Mouse (Mus musculus) CH12.LX (cell line): Measurements from ENCODE around the gene Ccdc63. TPM values are rescaled to one million over a fixed set of nuclear protein-coding genes. Genes with fewer than 3 reads are reported as not detected.

Experiments
- DNase-seq: peaks from one replicate; pipeline ENCODE4 v3.0.0-alpha.2; 2013; ENCODE audit errors: extremely low read depth
- H3K27ac ChIP-seq: 2 replicates; pipeline ENCODE4 v1.5.1; 2012; ENCODE audit warnings: low read depth, mild to moderate bottlenecking, control low read depth, moderate library complexity; ENCODE audit not compliant: insufficient read depth
- H3K27me3 ChIP-seq: replicated peaks from 2 replicates; pipeline ENCODE3; 2012; ENCODE audit warnings: inconsistent platforms
- H3K36me3 ChIP-seq, 2 experiments: replicated peaks in 1 of 2; 2 replicates each; pipeline versions ENCODE3 to v1.6.1; 2012; ENCODE audit warnings: inconsistent platforms in 1 of 2, low read length in 1 of 2, mild to moderate bottlenecking in 1 of 2, mixed read lengths in 1 of 2, moderate library complexity in 1 of 2; ENCODE audit not compliant: control insufficient read depth in 1 of 2, insufficient read depth in 1 of 2
- H3K4me1 ChIP-seq, 2 experiments: 2 replicates each; pipeline ENCODE4 v1.6.1; 2012; ENCODE audit warnings: inconsistent platforms in 1 of 2, moderate library complexity in 1 of 2; ENCODE audit not compliant: insufficient read depth in 2 of 2, control insufficient read depth in 1 of 2
- H3K4me2 ChIP-seq: 2 replicates; pipeline ENCODE4 v1.6.1; 2012; ENCODE audit warnings: low read depth, mild to moderate bottlenecking, control low read depth; ENCODE audit not compliant: poor library complexity, insufficient read depth, severe bottlenecking
- H3K4me3 ChIP-seq, 3 experiments: fragments of 150-350 bp in 1 of 3; sonication (generic) in 1 of 3; replicated peaks in 1 of 3; 2 replicates each; pipeline versions ENCODE3 to v1.5.1; 2011 to 2012; ENCODE audit warnings: low read depth in 2 of 3, low read length in 2 of 3, mild to moderate bottlenecking in 2 of 3, moderate library complexity in 2 of 3, control low read depth in 1 of 3, improper control_type of control experiment in 1 of 3, inconsistent platforms in 1 of 3, mixed read lengths in 1 of 3; ENCODE audit not compliant: poor library complexity in 1 of 3
- H3K79me2 ChIP-seq: replicated peaks from 2 replicates; pipeline ENCODE4 v1.6.1; 2012; ENCODE audit warnings: mild to moderate bottlenecking, moderate library complexity; ENCODE audit not compliant: control insufficient read depth, poor library complexity, insufficient read depth, severe bottlenecking; ENCODE audit errors: extremely low read depth
- H3K9ac ChIP-seq: 2 replicates; pipeline ENCODE4 v1.6.1; 2012; ENCODE audit warnings: low read depth, mild to moderate bottlenecking, control low read depth, moderate library complexity; ENCODE audit not compliant: insufficient read depth
- H3K9me3 ChIP-seq: replicated peaks from 2 replicates; pipeline ENCODE3; 2012; ENCODE audit warnings: low read length, inconsistent platforms, mixed read lengths
- CHD1 ChIP-seq: IDR thresholded peaks from 2 replicates; pipeline ENCODE4 v1.6.1; 2012; ENCODE audit warnings: low read depth, low read length, improper control_type of control experiment, inconsistent platforms
- CTCF ChIP-seq, 2 experiments: IDR thresholded peaks in 1 of 2; conservative IDR thresholded peaks in 1 of 2; 2 replicates each; pipeline ENCODE4 v1.5.1; 2011 to 2012; ENCODE audit warnings: low read depth in 2 of 2, low read length in 2 of 2, improper control_type of control experiment in 1 of 2, inconsistent platforms in 1 of 2, mild to moderate bottlenecking in 1 of 2, moderate library complexity in 1 of 2
- E2F4 ChIP-seq: IDR thresholded peaks from 2 replicates; pipeline ENCODE4 v1.6.1; 2011; ENCODE audit warnings: low read depth, low read length, improper control_type of control experiment; ENCODE audit not compliant: insufficient replicate concordance
- GABPA ChIP-seq: IDR thresholded peaks from 2 replicates; pipeline ENCODE4 v1.6.1; 2012; ENCODE audit warnings: low read depth, low read length, improper control_type of control experiment, inconsistent platforms; ENCODE audit not compliant: insufficient replicate concordance
- MEF2A ChIP-seq: IDR thresholded peaks from 2 replicates; pipeline ENCODE4 v1.6.1; 2014; ENCODE audit warnings: low read depth, mild to moderate bottlenecking, inconsistent platforms, low read length, improper control_type of control experiment, borderline replicate concordance
- MYC ChIP-seq: IDR thresholded peaks from 2 replicates; pipeline ENCODE4 v1.6.1; 2011; ENCODE audit warnings: low read depth, mild to moderate bottlenecking, improper control_type of control experiment, low read length
- PAX5 ChIP-seq: IDR thresholded peaks from 2 replicates; pipeline ENCODE4 v1.6.1; 2012; ENCODE audit warnings: low read length, inconsistent platforms, mixed read lengths
- POLR2A ChIP-seq: IDR thresholded peaks from 2 replicates; pipeline ENCODE4 v1.6.1; 2011; ENCODE audit warnings: low read depth, mild to moderate bottlenecking, improper control_type of control experiment, low read length
- POLR2AphosphoS2 ChIP-seq: IDR thresholded peaks from 2 replicates; pipeline ENCODE4 v1.6.1; 2011; ENCODE audit warnings: low read depth, low read length, improper control_type of control experiment
- RAD21 ChIP-seq: IDR thresholded peaks from 2 replicates; pipeline ENCODE4 v1.6.1; 2011; ENCODE audit warnings: low read depth, mild to moderate bottlenecking, low read length, improper control_type of control experiment, moderate library complexity
- SMC3 ChIP-seq: IDR thresholded peaks from 2 replicates; pipeline ENCODE4 v1.6.1; 2011; ENCODE audit warnings: low read depth, low read length, improper control_type of control experiment
- UBTF ChIP-seq: IDR thresholded peaks from 2 replicates; pipeline ENCODE4 v1.6.1; 2012; ENCODE audit warnings: low read depth, mild to moderate bottlenecking, inconsistent platforms, low read length, improper control_type of control experiment, moderate library complexity
- USF2 ChIP-seq: conservative IDR thresholded peaks from 2 replicates; pipeline ENCODE4 v1.6.1; 2011; ENCODE audit warnings: low read depth, low read length, improper control_type of control experiment
- ZNF384 ChIP-seq: IDR thresholded peaks from 2 replicates; pipeline ENCODE4 v1.6.1; 2012; ENCODE audit warnings: low read depth, low read length, improper control_type of control experiment, inconsistent platforms
- dilution Hi-C: fragments of 300-500 bp; cut with MboI; formaldehyde crosslinking; loops from 2 replicates; pipeline ENCODE4 v1.14.3; 2020; ENCODE audit warnings: low sequenced_read_pairs; ENCODE audit not compliant: extremely low pct_unique_long_range_greater_than_20kb, extremely low pct_ligation_motif_present
- in situ Hi-C: fragments of 300-500 bp; cut with MboI; formaldehyde crosslinking; loops from 3 replicates; pipeline ENCODE4 v1.14.3; 2019; ENCODE audit warnings: low sequenced_read_pairs, low pct_ligation_motif_present, low pct_unique_long_range_greater_than_20kb, mixed read lengths
- polyA plus RNA-seq: library from polyadenylated mRNA; unstranded; fragments of >175 nt; gene quantifications from 2 replicates; pipeline ENCODE4 v1.2.1, GENCODE M21; 2012; ENCODE audit warnings: low read depth; ENCODE audit not compliant: insufficient read length
- total RNA-seq, 2 experiments: library from RNA; depleted of rRNA; stranded (reverse); fragments of 300-350 nt in 1 of 2; fragments of >200 nt in 1 of 2; gene quantifications; 2 replicates each; pipeline ENCODE4 v1.2.3; 2012 to 2014

Gene Ccdc63
- total and polyA plus RNA-seq, 3 experiments: 0.39 to 0.70 (median 0.47) TPM

GRCm38 (mm10) chr5:122179665-122180064 is 39.0 kb upstream of the Ccdc63 start:
- Histone ChIP-seq H3K9me3 (peaks cover 4% of the 10 kb centered on the region), H3K27ac (no peak overlapping the region), H3K36me3 (peaks cover 15 to 21% of the 10 kb centered on the region in 2 experiments), H3K4me1 (peaks cover 5 to 18% of the 10 kb centered on the region in 2 experiments; a peak in 2 of 4 replicates), H3K9ac (no peak overlapping the region), H3K79me2 (no peaks in the 10 kb centered on the region), H3K27me3 (no peaks in the 10 kb centered on the region), H3K4me3 (no peak overlapping the region), H3K4me2 (no peak overlapping the region)
- dilution Hi-C loops: no loop called here
- no peak for DNase-seq
- no peak for TF ChIP-seq USF2
- TF ChIP-seq GABPA: no peak
- TF ChIP-seq UBTF: no peak
- TF ChIP-seq POLR2AphosphoS2: no peak
- no peak for TF ChIP-seq MEF2A
- TF ChIP-seq CHD1: no peak
- no peak for TF ChIP-seq PAX5
- in situ Hi-C loops: no loop called here

DNA sequence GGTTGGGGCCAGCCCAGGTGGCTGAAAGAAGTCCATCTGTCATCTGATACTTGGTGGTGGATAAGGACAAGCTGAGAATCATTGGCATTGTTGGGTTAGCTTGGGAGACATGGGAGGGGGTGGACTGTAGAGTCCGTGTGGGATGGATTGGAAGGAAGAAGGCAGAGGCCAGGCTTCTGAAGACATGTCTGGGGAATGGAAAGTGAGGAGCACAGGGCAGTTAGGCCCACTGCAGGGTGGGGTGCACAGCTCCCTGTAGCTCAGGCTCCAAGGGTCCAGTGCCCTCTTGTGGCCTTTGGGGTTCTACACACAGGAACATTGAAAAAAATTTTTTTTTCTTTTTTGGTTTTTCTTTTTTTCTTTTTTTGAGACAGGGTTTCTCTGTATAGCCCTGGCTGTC is 35.8 kb upstream of the Ccdc63 start:
- no peak overlapping the region for H3K27ac ChIP-seq
- TF ChIP-seq CTCF (conservative IDR thresholded peaks at IDR 0.05 in 1 of 2, IDR thresholded peaks at IDR 0.05 in 1 of 2; ENCODE audit: low read depth in 2 of 2, low read length in 2 of 2): peak in 1 of 2 experiments; percentile 72; a peak in 3 of 4 replicates
- TF ChIP-seq SMC3: peak; percentile 57
- TF ChIP-seq GABPA: no peak
- peak; percentile 28; the same call in 1 of the 2 replicates for TF ChIP-seq POLR2AphosphoS2
- peak; percentile 89 for TF ChIP-seq ZNF384
- TF ChIP-seq MYC: no peak
- peak; percentile 24; the same call in 1 of the 2 replicates for TF ChIP-seq POLR2A
- peak; percentile 47 for TF ChIP-seq RAD21
- TF ChIP-seq, all 38 proteins: peak for 6
- H3K79me2 ChIP-seq: no peaks in the 10 kb centered on the region
- H3K9ac ChIP-seq: no peak overlapping the region
- H3K36me3 ChIP-seq: peaks cover 38 to 43% of the 10 kb centered on the region in 2 experiments
- H3K27me3 ChIP-seq: no peaks in the 10 kb centered on the region
- in situ Hi-C loops (no loop called here), dilution Hi-C loops (no loop called here)
- peak; percentile 63 for DNase-seq
- peaks cover 5 to 11% of the 10 kb centered on the region in 2 experiments; a peak in 2 of 4 replicates for H3K4me1 ChIP-seq
- H3K4me3 ChIP-seq: no peak overlapping the region
- no peaks in the 10 kb centered on the region for H3K9me3 ChIP-seq
- H3K4me2 ChIP-seq: no peak overlapping the region

DNA sequence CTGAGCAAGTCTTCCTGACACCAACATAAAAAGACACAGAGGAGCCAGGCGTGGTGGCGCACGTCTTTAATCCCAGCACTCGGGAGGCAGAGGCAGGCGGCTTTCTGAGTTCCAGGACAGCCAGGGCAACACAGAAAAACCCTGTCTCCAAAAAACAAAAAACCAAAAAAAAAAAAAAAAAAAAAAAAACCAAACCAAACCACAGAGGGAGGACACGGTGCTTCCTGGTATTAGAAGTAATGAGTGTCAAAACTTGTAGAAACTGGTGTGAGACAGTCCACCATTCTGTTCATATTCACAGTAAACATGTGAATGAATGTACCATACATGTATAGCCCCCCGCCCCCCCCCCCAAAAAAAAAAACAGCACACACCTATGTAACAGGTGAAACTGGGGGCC is 35.3 kb upstream of the Ccdc63 start:
- in situ Hi-C loops: no loop called here
- H3K27me3 ChIP-seq: no peaks in the 10 kb centered on the region
- DNase-seq: no peak
- H3K9me3 ChIP-seq: no peaks in the 10 kb centered on the region
- H3K9ac ChIP-seq: no peak overlapping the region
- peaks cover 42 to 47% of the 10 kb centered on the region in 2 experiments for H3K36me3 ChIP-seq
- H3K4me1 ChIP-seq: peaks cover 5 to 11% of the 10 kb centered on the region in 2 experiments; a peak in 2 of 4 replicates
- dilution Hi-C loops: no loop called here
- TF ChIP-seq ZNF384 (peak; percentile 46), E2F4 (no peak)
- H3K4me2 ChIP-seq: no peak overlapping the region
- H3K27ac ChIP-seq: no peak overlapping the region
- H3K4me3 ChIP-seq: no peak overlapping the region
- no peaks in the 10 kb centered on the region; the same call in 1 of the 2 replicates for H3K79me2 ChIP-seq
